Mouse (Mus musculus): Measurements from ENCODE around the gene Vmn1r132. TPM values are rescaled to one million over a fixed set of nuclear protein-coding genes. Genes with fewer than 3 reads are reported as not detected.

Gene Vmn1r132
- not detected in 2 replicates for polyA plus RNA-seq (2012; rRNA removed)

GRCm38 (mm10) chr7:21613792-21614191 is at the start of gene Vmn1r132:
TSS of gene Vmn1r132 (plus strand) at chr7:21614092.

Other genes with a start within 250 kb of the Vmn1r132 start
- gene Gm6882, start 181.3 kb upstream of the Vmn1r132 start, polyA plus RNA-seq (2012; rRNA removed) = not detected in 2 replicates
- gene Vmn1r130, start 102.3 kb upstream of the Vmn1r132 start, polyA plus RNA-seq (2012; rRNA removed) = not detected in 2 replicates
- not detected in 2 replicates for gene Vmn1r131, start 68.0 kb upstream of the Vmn1r132 start, polyA plus RNA-seq (2012; rRNA removed)
- gene Gm4175, start 147.4 kb downstream of the Vmn1r132 start, polyA plus RNA-seq (2012; rRNA removed) = not detected in 2 replicates
- not detected in 2 replicates for gene Gm4177, start 182.6 kb downstream of the Vmn1r132 start, polyA plus RNA-seq (2012; rRNA removed)
- not detected in 2 replicates for gene Vmn1r135, start 218.3 kb downstream of the Vmn1r132 start, polyA plus RNA-seq (2012; rRNA removed)
- gene Gm5725, start 230.2 kb downstream of the Vmn1r132 start, polyA plus RNA-seq (2012; rRNA removed) = not detected in 2 replicates